Mouse (Mus musculus): Measurements from ENCODE around the gene Xrra1.

DNA sequence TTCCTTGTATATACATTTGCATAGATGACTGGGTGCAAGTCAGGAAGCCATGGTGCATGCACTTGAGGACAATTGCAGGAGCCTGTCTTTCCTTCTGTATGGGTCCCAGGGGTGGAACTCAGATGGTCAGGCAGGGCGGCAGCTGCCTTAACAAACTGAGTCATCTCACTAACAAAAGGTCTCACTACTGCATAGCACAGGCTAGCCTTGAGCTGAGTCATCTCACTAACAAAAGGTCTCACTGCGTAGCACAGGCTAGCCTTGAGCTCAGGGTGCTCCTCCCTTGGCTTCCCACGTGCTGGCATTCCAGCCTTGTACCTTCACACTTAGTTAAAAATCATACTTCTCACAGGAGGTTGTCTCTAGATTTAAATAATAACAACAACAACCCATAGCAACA lies 87.0 kb downstream of the Xrra1 start:
- TF ChIP-seq CTCF (IDR thresholded peaks at IDR 0.05; ENCODE audit: extremely low read depth, insufficient read depth, low read length) (no peak), POLR2A (IDR thresholded peaks at IDR 0.05; ENCODE audit: extremely low read depth, insufficient read depth, low read length) (no peak)

Data from cortical plate, adult 2 months (tissue).